Mouse (Mus musculus): ENCODE results near the gene Jakmip3. TPM values are rescaled to one million over a fixed set of nuclear protein-coding genes. Genes with fewer than 3 reads are reported as not detected.

The Jakmip3 gene
- polyA plus RNA-seq, 1 experiment, result not detected

- Histone ChIP-seq H3K36me3 (ENCODE audit: control insufficient read depth) (no peaks in the 10 kb centered on the region), H3K9me3 (ENCODE audit: control insufficient read depth, low read length) (no peaks in the 10 kb centered on the region), H3K4me3 (replicated peaks) (no peak overlapping the region), H3K4me1 (ENCODE audit: control insufficient read depth) (no peaks in the 10 kb centered on the region), H3K27me3 (ENCODE audit: control insufficient read depth) (no peaks in the 10 kb centered on the region)
- no peak for TF ChIP-seq GATA1 (IDR thresholded peaks at IDR 0.05; ENCODE audit: low read length)
Observed at GRCm38 (mm10) chr7:138963756-138964155, 23.2 kb downstream of the Jakmip3 start.

- Histone ChIP-seq H3K4me1 (ENCODE audit: control insufficient read depth) (no peaks in the 10 kb centered on the region), H3K36me3 (ENCODE audit: control insufficient read depth) (no peaks in the 10 kb centered on the region), H3K9me3 (ENCODE audit: control insufficient read depth, low read length) (no peaks in the 10 kb centered on the region), H3K27me3 (ENCODE audit: control insufficient read depth) (no peaks in the 10 kb centered on the region), H3K4me3 (replicated peaks) (no peak overlapping the region)
- no peak for TF ChIP-seq GATA1 (IDR thresholded peaks at IDR 0.05; ENCODE audit: low read length)
- TF ChIP-seq TAL1 (IDR thresholded peaks at IDR 0.05; ENCODE audit: low read length), result no peak
Observed at GRCm38 (mm10) chr7:138968010-138968620, 27.6 kb downstream of the Jakmip3 start.

GRCm38 (mm10) chr7:138977510-138977909 lies 37.0 kb downstream of the Jakmip3 start:
- 0 out of 2 replicates have a peak, but pooled peaks cover 2% of the 10 kb centered on the region for H3K27me3 ChIP-seq (ENCODE audit: control insufficient read depth)
- H3K4me3 ChIP-seq (replicated peaks), result no peak overlapping the region
- TF ChIP-seq GATA1 (IDR thresholded peaks at IDR 0.05; ENCODE audit: low read length), result no peak
- TF ChIP-seq TAL1 (IDR thresholded peaks at IDR 0.05; ENCODE audit: low read length), result no peak
- no peaks in the 10 kb centered on the region for H3K36me3 ChIP-seq (ENCODE audit: control insufficient read depth)
- no peaks in the 10 kb centered on the region for H3K4me1 ChIP-seq (ENCODE audit: control insufficient read depth)
- no peaks in the 10 kb centered on the region for H3K9me3 ChIP-seq (ENCODE audit: control insufficient read depth, low read length)

- TF ChIP-seq GATA1 (IDR thresholded peaks at IDR 0.05; ENCODE audit: low read length), result no peak
- TF ChIP-seq TAL1 (IDR thresholded peaks at IDR 0.05; ENCODE audit: low read length), result no peak
- no peak overlapping the region for H3K4me3 ChIP-seq (replicated peaks)
- no peaks in the 10 kb centered on the region for H3K27me3 ChIP-seq (ENCODE audit: control insufficient read depth)
- no peaks in the 10 kb centered on the region for H3K4me1 ChIP-seq (ENCODE audit: control insufficient read depth)
- no peaks in the 10 kb centered on the region for H3K36me3 ChIP-seq (ENCODE audit: control insufficient read depth)
- H3K9me3 ChIP-seq (ENCODE audit: control insufficient read depth, low read length), result no peaks in the 10 kb centered on the region
Observed at GRCm38 (mm10) chr7:138984576-138984975, 44.0 kb downstream of the Jakmip3 start.

GRCm38 (mm10) chr7:138989156-138989555 lies 48.6 kb downstream of the Jakmip3 start:
- TF ChIP-seq GATA1 (IDR thresholded peaks at IDR 0.05; ENCODE audit: low read length) (no peak), TAL1 (IDR thresholded peaks at IDR 0.05; ENCODE audit: low read length) (no peak)

GRCm38 (mm10) chr7:139002692-139003091 lies 62.2 kb downstream of the Jakmip3 start:
- Histone ChIP-seq H3K4me1 (ENCODE audit: control insufficient read depth) (no peaks in the 10 kb centered on the region), H3K27me3 (ENCODE audit: control insufficient read depth) (no peaks in the 10 kb centered on the region), H3K36me3 (ENCODE audit: control insufficient read depth) (no peaks in the 10 kb centered on the region), H3K9me3 (ENCODE audit: control insufficient read depth, low read length) (no peaks in the 10 kb centered on the region), H3K4me3 (replicated peaks) (no peak overlapping the region)
- TF ChIP-seq GATA1 (IDR thresholded peaks at IDR 0.05; ENCODE audit: low read length), result no peak
- TF ChIP-seq TAL1 (IDR thresholded peaks at IDR 0.05; ENCODE audit: low read length), result no peak

More at GRCm38 (mm10) chr7:138989156-138989555, 48.6 kb downstream of the Jakmip3 start:
- no peaks in the 10 kb centered on the region for H3K27me3 ChIP-seq (ENCODE audit: control insufficient read depth)
- no peak overlapping the region for H3K4me3 ChIP-seq (replicated peaks)
- no peaks in the 10 kb centered on the region for H3K36me3 ChIP-seq (ENCODE audit: control insufficient read depth)
- 0 out of 2 replicates have a peak, but pooled peaks cover 2% of the 10 kb centered on the region for H3K9me3 ChIP-seq (ENCODE audit: control insufficient read depth, low read length)
- H3K4me1 ChIP-seq (ENCODE audit: control insufficient read depth), result no peaks in the 10 kb centered on the region

- H3K9me3 ChIP-seq (ENCODE audit: control insufficient read depth, low read length), result no peaks in the 10 kb centered on the region
- H3K27me3 ChIP-seq (ENCODE audit: control insufficient read depth), result no peaks in the 10 kb centered on the region
- H3K4me3 ChIP-seq (replicated peaks), result no peak overlapping the region
- TF ChIP-seq GATA1 (IDR thresholded peaks at IDR 0.05; ENCODE audit: low read length) (no peak), TAL1 (IDR thresholded peaks at IDR 0.05; ENCODE audit: low read length) (no peak)
- H3K4me1 ChIP-seq (ENCODE audit: control insufficient read depth), result no peaks in the 10 kb centered on the region
- no peaks in the 10 kb centered on the region for H3K36me3 ChIP-seq (ENCODE audit: control insufficient read depth)
Observed at GRCm38 (mm10) chr7:139003250-139003649, 62.7 kb downstream of the Jakmip3 start.

GRCm38 (mm10) chr7:139009786-139010502 lies 69.4 kb downstream of the Jakmip3 start:
- TF ChIP-seq GATA1 (IDR thresholded peaks at IDR 0.05; ENCODE audit: low read length) (no peak), TAL1 (IDR thresholded peaks at IDR 0.05; ENCODE audit: low read length) (no peak)
- H3K27me3 ChIP-seq (ENCODE audit: control insufficient read depth), result no peaks in the 10 kb centered on the region

GRCm38 (mm10) chr7:139011027-139011426 lies 70.5 kb downstream of the Jakmip3 start:
- no peaks in the 10 kb centered on the region for H3K27me3 ChIP-seq (ENCODE audit: control insufficient read depth)
- no peak for TF ChIP-seq TAL1 (IDR thresholded peaks at IDR 0.05; ENCODE audit: low read length)
- TF ChIP-seq GATA1 (IDR thresholded peaks at IDR 0.05; ENCODE audit: low read length), result no peak
- no peaks in the 10 kb centered on the region for H3K9me3 ChIP-seq (ENCODE audit: control insufficient read depth, low read length)
- no peak overlapping the region for H3K4me3 ChIP-seq (replicated peaks)
- no peaks in the 10 kb centered on the region for H3K36me3 ChIP-seq (ENCODE audit: control insufficient read depth)
- H3K4me1 ChIP-seq (ENCODE audit: control insufficient read depth), result no peaks in the 10 kb centered on the region

More at GRCm38 (mm10) chr7:139009786-139010502, 69.4 kb downstream of the Jakmip3 start:
- H3K4me1 ChIP-seq (ENCODE audit: control insufficient read depth), result no peaks in the 10 kb centered on the region
- H3K9me3 ChIP-seq (ENCODE audit: control insufficient read depth, low read length), result no peaks in the 10 kb centered on the region
- no peak overlapping the region for H3K4me3 ChIP-seq (replicated peaks)
- no peaks in the 10 kb centered on the region for H3K36me3 ChIP-seq (ENCODE audit: control insufficient read depth)
